Mouse (Mus musculus) layer of hippocampus, adult 9-10 months (tissue): ENCODE data around the gene Ice1.

Source experiments
- DNase-seq: peaks from one replicate; pipeline ENCODE4 v3.0.0; 2022; ENCODE audit warnings: low spot score

Gene Ice1

DNA sequence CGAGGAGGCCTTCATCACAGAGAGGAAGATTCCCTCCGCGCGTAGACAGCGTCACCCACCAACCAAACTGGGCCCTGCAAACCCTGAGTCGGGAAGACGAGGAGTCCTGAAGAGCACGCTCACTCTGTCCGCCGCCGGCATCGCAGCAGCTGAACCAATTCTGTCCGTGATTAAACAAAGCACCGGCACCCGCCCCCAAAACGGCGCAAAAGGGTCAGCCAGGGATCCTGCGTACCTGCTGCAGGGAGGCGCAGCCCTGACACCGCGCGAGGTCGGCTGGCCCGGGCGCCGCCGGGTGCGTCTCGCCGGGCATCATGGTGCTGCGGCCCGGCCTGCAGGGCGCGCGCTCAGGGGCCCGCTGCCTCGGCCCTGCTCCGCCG lies at the start of gene Ice1:
Gene Ice1 (minus strand): TSS at position 353 of the 380 bp plus-strand sequence.
- DNase-seq: no peak

DNA sequence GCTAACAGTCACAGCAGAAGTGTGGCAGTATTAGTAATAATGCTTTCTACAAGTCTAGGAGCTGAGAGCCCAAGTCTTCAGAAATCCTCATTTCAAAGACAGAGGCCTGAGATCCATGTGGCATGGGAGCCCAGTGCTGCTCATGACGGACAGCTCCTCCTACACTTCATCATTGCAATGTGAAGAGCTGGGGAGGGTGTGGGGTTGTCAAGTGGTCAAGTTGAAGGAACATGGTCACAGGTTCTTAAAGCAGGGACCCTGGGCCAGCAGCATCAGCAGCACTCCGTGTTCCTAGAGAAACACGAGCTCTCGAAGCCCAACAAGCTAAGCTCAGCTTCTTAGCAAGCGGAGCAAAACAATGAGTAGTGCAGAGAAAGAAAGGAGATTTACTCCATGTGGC lies 48.4 kb upstream of the Ice1 start:
- DNase-seq: no peak

DNA sequence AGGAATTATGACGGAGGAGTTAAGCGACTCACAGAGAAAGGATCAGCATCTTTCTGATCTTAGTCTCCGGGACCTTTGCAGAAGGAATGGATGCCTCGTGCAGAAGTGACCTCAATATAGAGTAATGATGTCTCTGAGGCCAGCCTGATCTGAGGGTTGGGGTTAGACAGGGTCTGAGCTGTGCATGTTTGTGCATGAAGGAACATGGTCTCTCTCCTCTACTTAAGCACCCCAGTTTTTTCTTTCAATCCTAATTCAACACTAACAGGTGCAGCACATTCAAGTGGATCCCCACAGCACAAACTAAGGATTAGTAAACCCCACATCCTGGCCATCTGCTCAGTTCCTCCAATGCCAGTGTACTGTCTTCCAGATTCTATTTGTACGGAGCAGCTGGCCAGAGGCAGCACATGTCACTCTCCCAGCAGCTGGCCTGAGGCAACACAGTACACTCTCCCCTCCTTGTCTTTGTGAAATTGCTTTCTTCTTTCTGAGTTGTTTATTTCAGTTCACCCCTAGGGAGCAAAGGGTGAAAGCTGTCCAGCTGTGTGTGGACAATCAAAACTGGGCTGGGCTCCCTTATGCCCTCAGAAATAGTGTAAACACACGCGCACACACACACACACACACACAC lies 47.7 kb upstream of the Ice1 start:
- DNase-seq: no peak

DNA sequence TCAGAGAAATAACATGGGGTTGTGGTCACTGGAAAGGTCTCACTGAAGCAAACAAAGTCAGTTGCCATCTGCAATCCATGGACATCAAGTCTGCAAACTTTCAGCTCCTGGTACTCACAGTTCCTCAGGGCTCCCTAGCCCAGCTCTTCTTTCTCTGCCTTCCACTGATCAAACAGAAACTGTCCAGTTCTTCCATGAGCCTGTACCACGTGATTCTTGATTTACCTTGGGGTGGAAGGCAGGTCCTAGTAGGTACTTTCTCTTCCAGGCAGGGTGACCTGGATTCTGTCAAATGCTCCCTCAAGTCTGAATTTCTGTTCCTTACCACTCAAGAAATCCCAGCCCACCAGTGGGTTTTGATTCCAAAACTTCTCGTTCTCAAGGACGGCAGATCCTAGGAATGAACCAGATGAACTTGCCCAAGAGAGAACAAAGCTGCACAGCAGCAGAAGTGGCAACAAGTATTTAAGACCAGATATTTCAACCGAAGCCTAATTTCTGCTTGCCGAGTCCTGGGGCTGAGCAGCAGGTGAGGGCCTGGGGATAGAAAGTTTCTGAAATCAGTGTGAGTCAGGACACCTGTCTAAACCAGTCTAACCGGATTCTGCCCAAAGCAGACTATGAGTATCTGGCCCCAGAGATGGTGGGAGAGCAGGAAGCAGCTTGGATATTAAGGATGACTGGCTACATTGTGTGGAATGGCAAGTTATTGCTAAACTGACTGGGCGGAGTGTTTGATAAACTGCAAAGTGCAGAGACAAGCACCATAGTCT lies 44.2 kb upstream of the Ice1 start:
- DNase-seq: no peak

DNA sequence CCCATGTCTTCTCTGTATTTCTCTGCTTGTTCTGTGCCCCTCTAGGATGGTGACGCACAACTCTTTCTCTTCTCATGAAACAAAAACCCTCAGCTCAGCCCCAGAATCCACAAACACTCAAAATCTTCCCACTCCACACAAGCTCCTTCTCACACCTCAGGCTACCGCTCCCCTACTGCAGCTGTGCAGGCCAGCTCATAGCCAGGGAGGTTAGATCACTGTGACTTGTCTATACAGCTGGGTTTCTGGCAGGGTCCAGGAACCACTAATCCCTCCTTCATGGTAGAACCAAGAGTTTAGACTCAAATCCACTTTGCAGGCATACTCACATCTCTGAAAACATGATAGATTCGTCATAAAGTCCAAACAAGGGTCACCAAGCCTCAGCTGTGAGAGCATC lies 42.9 kb upstream of the Ice1 start:
- no peak for DNase-seq

DNA sequence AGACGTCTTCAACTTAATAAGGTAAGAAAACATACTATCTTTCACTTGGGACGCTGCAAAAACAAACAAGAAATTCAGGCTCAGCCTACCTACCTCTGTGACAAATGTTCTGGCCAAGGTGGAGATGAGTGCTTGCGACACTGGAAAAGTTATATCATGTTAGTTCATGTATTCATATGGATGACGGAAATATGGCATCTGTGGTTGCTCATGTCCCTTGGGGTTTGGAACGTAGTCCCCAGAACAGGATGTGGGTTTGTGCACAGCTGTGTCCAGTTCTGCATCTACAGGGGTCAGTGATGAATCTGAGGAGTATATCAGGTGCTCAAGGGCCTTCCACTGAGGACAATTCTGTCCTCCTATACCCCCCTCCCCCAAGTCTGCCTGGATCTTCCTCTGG lies 40.3 kb upstream of the Ice1 start:
- no peak for DNase-seq

DNA sequence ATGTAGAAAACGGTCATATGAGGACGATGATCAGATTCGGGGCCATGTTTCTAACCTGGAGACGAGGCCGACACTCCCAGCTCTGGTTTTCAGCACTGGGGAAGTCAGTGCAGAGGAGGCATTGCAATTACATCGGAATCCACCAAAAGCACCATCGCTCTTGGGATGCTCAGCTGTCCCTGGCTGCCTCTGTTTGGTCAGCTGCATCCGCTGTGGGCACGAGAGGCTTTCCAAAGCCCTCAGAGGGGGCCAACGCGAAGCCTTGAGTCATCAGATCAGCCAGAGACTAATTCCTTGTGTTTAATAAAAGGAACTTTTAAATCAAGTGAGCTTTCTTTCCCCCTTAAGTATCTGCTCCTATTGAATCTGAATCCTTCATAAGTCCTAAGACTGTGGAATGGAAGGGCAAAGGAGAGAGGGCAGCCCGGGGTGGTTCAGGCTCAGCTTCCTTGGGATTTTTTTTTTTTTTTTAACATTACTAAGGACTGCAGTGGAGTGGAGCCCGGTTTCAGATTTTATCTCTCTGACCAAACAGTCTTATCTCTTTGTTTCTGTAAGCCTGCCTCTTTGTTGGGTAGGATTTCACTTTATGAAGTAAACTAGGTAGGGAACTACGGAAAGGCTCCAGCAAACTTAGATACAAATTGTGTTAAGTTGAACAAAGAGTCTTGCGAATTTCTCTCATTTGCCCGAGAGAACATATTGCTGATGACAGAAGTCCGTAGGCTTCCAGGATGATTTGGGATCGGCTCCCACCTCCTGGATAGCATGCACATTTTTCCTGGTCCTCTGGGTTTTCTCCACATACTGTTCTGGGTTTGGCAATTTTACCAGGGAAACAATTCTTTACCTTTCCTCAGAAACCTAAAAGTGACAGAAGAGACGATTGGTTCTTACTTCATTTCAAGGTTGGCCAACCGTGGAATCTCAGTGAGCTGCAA lies 39.1 kb upstream of the Ice1 start:
- DNase-seq: no peak

DNA sequence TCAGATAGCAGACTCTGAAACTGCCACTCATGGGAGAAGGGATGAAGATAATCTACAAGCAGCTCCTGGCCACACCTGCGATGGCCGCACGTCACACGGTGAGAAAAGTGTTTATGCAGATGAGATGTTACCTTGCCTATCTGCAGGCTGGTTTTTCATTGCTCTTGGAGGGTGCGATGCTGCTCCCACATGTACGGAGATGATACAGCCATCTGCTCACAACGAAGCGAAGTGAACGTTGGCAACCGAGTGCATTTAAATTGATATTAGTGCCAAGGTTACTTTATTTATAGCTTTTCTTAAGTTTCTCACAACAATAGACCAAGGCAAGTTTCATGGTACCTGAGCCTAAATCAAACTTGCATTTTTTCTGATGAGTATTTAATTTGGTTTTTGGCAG lies 37.6 kb upstream of the Ice1 start:
- DNase-seq: no peak

DNA sequence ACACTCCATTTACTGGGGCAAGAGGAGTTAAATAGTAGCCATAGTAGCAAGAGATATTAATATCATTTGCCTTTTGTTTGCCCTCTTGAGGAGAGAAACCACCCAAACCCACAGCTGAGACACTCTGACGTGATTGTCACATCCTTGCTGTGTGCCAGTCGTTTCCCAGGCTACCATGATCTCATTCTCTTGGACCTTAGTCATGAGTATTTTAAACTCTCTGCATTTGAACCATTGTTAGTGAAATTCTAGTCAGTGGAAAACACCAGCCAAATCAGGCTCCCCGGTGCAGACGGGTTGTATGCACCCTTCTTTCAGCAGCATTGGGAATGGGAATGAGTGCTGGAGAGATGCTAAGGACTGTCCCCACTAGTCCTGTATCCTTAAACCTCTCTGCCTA lies 32.6 kb upstream of the Ice1 start:
- DNase-seq: no peak

DNA sequence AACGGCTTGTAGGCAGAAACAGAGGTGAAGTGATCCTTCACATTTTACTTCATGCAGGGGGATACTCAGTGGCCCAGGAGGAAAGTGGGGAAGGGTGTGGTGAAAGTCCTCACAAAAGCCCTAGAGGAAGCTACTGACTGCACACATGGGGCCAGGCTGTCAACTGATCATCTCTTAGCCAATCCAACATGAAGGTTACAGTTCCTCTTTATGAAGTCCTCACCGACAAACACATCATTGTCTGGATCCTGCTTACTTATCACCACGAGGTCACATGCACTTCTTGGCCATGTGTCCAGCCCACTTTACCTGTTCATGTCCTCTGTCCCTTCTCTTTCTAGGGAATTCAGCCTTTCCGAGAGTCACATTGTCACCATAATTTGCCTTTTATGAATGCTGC lies 22.3 kb upstream of the Ice1 start:
- DNase-seq: no peak

DNA sequence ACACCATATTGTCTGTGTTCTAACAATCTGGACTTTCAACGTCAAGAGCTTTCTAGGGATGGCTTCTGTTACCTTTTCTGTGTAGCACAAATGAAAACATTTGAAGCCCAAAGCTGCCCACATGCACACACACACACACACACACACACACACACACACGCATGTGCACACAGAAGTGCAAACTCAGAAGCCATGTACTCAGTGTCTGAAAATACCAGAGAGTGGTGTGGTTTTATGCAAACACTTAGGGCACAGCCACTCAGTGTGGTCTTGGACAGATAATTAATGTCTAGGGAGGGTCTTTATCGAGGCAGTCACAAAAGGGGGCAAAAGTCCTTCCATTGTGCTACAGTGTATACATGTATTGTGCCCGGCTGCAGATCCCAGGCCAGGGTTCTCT lies 19.3 kb upstream of the Ice1 start:
- DNase-seq: no peak

DNA sequence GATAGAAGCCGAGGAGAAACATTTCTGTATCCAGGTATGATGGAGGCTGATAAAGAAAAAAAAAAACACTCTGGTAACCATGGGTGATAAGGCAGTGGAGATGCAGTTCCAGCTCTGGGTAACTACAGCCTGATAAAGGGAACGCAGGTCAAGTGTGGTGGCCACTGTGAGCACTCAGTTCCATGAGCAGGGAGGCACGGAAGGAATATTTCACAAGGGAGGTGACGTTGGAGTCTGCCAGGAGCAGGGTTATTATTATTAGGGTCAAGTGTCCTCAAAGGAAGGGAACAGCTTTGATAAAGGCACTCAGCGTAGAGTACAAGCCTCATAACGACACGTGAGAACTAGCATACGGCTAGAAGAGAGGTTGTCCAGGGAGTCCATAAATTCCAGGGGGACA lies 18.9 kb upstream of the Ice1 start:
- DNase-seq: no peak

DNA sequence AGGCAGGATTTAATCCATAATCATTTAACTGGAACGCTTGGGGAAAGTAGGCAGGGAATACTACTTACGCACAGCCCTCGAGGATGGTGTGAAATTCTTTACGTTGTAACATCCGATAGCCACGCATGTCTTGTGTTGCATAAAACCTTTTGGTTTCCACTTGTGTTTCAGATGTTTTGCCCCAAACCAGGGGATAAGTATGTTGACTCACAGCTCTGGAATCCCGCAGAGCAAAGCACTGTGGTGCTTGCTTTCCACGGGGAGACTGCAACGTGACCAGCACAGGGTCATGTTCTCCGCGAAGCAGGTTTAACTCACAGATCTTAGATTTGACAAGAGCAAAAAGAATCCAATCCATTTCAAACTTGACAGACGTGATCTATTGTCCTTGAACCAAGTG lies 18.1 kb upstream of the Ice1 start:
- no peak for DNase-seq

DNA sequence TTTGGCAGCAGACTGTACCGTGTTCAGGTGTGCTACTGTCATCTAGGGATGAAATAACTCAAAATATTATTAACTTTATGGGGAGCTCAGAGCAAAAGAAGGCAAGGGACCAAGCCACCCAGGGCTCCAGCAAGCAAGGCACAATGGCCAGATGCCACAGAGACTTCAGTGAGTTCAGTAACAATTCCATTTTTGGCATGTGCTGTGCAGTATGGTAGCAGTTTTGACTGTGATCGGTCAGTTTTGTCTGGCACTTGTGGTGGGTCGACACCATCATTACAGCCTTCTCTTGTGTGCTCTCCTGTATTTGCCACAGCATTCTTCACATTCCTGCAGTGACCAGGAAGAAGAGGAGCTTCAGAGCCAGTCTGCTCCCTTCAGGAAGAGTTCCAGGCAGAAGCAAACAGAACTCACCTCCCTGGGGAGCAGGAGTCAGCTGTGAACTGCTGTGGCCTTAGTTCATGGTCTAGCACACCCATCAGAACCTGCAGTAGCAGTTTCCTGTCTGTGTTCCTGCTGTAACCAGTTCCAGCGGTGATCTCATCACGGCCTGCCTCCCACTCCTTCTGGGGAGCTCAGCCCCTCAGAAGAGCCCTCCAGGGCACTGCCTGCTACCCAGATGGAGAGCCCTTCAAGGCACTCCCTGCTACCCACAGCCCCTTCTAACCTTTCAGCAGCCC lies 16.8 kb upstream of the Ice1 start:
- no peak for DNase-seq

DNA sequence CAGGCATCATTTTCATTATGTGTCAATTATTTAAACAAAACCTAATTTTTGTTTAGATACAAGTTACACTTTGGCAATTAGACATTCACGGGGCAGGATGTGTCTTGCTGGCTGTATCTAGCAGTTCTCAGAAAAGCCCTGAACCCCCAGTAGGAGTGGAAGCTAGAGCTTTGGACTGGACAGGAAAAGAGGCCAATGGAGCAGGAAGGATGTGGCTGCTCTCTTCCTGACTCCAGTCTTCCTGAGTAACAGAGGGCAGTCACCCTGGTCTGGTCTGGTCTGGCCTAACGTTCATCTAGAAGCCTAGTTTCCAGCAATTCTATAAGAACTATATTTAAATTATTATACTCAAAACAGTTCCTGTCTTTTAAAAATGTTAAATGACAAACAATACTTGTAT lies 16.0 kb upstream of the Ice1 start:
- no peak for DNase-seq

DNA sequence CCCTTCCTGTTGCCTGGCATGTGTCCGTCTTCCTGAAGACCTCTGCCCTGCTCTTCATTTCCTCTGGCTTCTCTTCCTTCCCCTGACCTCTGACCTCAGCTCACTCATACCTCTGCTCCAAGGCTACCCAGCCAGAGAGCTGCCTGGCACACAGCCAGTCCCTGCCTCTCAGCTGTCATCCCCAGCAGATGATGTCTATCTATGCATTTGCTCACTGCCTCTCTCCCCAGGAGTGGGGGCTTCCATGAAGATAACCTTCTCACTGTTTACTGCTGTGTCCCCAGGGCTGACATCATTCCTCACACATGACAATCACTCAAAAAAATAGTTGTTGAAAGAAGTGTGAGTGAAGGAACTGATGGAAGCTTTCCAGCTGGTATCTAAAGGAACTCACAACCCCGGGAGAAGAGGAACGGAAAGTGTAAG lies 12.6 kb upstream of the Ice1 start:
- no peak for DNase-seq

DNA sequence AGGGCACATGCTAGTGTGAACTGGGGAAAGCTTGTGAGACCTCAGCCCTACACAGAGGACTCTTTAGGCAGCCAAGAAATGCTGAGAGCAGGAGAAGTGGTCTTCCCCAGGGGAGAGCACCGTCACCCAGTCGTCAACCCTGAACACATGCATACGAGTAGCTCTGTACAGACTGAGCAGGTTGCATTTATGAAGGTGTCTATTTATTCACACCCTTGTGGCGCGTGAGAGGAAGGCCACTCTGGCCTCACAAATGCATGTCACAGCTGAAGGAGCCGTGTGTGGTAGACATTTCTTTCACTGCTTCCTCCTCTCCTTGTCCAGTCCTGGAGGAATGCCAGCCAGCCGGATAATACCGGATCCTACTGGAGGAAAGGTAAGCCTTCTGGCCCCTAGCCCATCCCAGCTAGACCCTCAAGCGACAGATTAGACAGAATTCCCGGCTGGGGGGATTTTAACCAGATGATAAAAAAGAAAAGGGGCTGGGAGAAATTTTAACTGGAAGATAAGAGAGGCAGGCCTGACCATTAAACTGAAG lies 8.6 kb upstream of the Ice1 start:
- no peak for DNase-seq

DNA sequence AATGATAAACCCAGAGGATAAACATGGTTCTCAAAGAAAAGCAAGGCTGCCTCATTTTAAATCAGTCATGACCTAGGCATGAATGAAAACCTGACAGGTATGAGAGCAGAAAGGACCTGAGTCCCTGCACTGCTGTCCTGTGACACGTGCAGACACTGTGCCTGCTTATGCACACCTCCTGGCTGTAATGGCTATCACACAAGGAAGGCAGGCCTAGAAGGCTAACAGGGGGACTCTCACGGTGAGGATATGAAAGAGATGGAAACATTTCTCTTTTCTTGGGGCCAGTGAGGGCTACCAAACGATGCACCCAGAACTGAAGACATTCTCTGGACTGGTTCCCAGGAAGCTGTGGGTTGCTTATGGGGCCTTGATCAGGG lies 6.6 kb upstream of the Ice1 start:
- no peak for DNase-seq

DNA sequence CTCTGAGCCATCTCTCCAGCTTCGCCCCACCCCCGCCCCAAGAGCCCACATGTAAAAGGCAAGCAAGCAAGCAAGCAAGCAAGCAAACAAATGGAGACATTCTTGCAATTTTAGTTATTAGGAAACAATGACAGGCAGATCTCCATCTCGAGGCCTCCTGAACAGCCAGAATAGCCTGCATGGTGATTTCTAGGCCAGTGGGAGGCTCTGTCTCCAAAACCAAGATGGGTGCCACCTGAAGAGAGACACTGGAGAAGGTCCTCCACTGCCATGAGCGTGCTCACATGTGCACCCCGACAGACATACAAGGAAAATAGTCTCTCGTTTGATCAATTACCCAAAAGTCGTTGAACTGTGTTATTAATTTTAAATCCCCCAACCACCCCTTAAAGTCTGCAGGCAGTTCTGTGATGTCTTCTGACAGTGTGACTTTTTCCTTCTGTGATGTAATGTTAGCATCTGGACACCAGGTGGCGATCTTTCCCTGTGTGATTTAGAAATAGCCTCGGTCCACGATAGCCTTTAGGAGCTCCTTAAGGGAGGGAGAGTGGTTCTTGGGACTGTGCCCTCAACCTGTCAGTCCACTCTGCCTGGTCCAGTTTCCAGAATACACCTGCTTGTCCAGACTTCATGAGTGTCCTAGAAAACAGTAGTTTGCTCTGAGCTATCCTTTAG lies 6.1 kb upstream of the Ice1 start:
- DNase-seq: peak; percentile 16

DNA sequence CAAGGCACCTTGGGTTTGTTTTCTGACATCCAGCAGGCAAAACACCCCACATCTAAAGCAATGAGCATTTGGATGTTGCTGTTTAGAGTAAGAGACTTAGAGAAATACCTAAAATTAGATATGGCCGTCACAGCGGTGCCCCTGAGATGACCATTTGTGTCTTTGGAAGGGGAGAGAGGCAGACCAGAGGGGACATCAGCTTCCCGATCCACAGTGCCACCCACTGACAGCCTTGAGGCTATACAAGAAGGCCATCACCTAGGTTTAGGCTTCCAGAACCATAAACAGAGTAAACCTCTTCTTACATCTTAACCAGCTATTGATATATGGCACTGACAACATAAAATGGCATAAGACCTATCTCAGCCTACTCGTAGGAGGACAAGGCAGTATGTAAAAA lies 4.5 kb upstream of the Ice1 start:
- DNase-seq: no peak

DNA sequence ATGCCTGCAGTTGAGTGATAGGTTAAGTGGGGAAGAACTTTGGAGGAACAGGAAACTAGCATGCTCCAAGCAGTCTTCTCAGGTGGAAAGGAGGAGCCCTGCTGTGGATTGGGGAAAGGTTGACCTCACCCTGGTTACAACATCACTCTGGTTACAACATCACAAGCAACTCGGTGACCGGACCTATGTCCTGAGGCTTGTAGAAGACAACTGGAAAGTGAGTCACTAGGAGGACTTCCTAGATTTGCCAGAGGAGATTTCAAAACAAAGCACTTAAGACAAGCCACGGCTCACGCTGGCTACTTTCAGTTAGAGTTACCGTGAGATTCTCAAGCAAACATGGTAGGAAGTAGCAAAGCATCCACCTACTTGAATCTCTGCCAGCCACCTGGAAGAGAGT lies 3.9 kb upstream of the Ice1 start:
- no peak for DNase-seq

DNA sequence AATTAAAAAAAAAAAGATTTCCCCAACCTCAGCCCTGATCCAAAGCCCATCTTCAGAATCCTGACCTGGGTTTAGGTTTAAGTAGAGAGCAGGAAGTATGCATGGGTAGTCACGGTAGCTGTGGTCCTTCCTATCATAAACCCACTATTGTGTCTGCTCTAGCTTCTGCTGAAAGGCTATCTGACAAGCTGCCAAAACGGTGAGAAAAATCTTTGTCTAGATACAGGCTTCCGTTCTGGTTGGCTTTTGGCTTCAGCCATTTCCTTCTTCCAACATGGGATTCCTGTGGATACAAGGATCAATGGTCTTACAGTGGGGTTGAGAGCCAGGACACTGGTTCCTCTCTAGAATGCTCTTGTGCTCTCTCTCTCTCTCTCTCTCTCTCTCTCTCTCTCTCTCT lies 2.2 kb upstream of the Ice1 start:
- no peak for DNase-seq
